Mouse (Mus musculus) heart, postnatal 14 days (tissue): ENCODE data around the gene Gm6040. TPM values are rescaled to one million over a fixed set of nuclear protein-coding genes. Genes with fewer than 3 reads are reported as not detected.

Experiments used
- DNase-seq, 2 experiments: peaks; one replicate each; pipeline ENCODE4 v3.0.0; 2021 to 2022
- intact Hi-C: fragments of 180-260 bp; cut with DNase I; formaldehyde crosslinking; loops from one replicate; pipeline ENCODE4 v1.15.1; 2025
- long read RNA-seq, 2 experiments: library from polyadenylated mRNA; stranded (forward); transcript quantifications; one replicate each; pipeline ENCODE4 v2.0.0; 2021
- total RNA-seq, 2 experiments: library from RNA; stranded (reverse); gene quantifications; 2 replicates each; pipeline ENCODE4 v1.2.3; 2021

Gene Gm6040
- not detected for total RNA-seq
- long read RNA-seq, experiment 1 = 0 reads
- long read RNA-seq, experiment 2 = 0 reads

GRCm38 (mm10) chr8:20921971-20922370 lies at the start of gene Gm6040:
Gene Gm6040 (minus strand): TSS chr8:20922071.
- intact Hi-C loops = no loop called here
- no peak for DNase-seq

GRCm38 (mm10) chr8:20964531-20964930 lies 42.7 kb upstream of the Gm6040 start:
- DNase-seq = no peak

GRCm38 (mm10) chr8:20944610-20945009 lies 22.7 kb upstream of the Gm6040 start, which contains the start of gene AY761185:
Gene AY761185 (minus strand): TSS chr8:20944710.
- DNase-seq = no peak
- intact Hi-C loops = no loop called here

More at GRCm38 (mm10) chr8:20964531-20964930, 42.7 kb upstream of the Gm6040 start:
- intact Hi-C loops = no loop called here

- intact Hi-C loops = no loop called here
- no peak for DNase-seq
Observed at GRCm38 (mm10) chr8:20912288-20912687, 9.6 kb downstream of the Gm6040 start.

- no peak for DNase-seq
- intact Hi-C loops = no loop called here
Observed at GRCm38 (mm10) chr8:20908256-20908655, 13.6 kb downstream of the Gm6040 start.

GRCm38 (mm10) chr8:20907119-20907518 lies 14.8 kb downstream of the Gm6040 start:
- no peak for DNase-seq
- intact Hi-C loops = no loop called here

- no peak for DNase-seq
- intact Hi-C loops = no loop called here
Observed at GRCm38 (mm10) chr8:20902527-20902926, 19.3 kb downstream of the Gm6040 start, which contains the start of gene Gm15056. Gene Gm15056 (minus strand): TSS chr8:20902627.

- intact Hi-C loops = no loop called here
- no peak for DNase-seq
Observed at GRCm38 (mm10) chr8:20892369-20892768, 29.5 kb downstream of the Gm6040 start, which contains the start of gene Defb33. Gene Defb33 (plus strand): TSS chr8:20892669.

GRCm38 (mm10) chr8:20874608-20875007 lies 47.3 kb downstream of the Gm6040 start:
- no peak for DNase-seq
- intact Hi-C loops = no loop called here

Other genes starting within 250 kb of the Gm6040 start
- gene Defb33, start 29.4 kb downstream of the Gm6040 start, total RNA-seq = not detected
- gene Gm15056, start 19.4 kb downstream of the Gm6040 start, total RNA-seq = not detected
- gene AY761185, start 22.6 kb upstream of the Gm6040 start, total RNA-seq = not detected
- gene Defa21, start 103.5 kb upstream of the Gm6040 start, total RNA-seq = not detected
- gene Defa23, start 133.0 kb upstream of the Gm6040 start, total RNA-seq = not detected
- not detected for gene Defa35, start 143.0 kb upstream of the Gm6040 start, total RNA-seq
- gene Defa25, start 162.4 kb upstream of the Gm6040 start, total RNA-seq = not detected
- gene Gm14851, start 174.0 kb upstream of the Gm6040 start, total RNA-seq = not detected
- not detected for gene Defa30, start 212.6 kb upstream of the Gm6040 start, total RNA-seq
- gene Defa22, start 240.2 kb upstream of the Gm6040 start, total RNA-seq = not detected